Mouse (Mus musculus): Measurements from ENCODE around the gene Tmc5.

DNA sequence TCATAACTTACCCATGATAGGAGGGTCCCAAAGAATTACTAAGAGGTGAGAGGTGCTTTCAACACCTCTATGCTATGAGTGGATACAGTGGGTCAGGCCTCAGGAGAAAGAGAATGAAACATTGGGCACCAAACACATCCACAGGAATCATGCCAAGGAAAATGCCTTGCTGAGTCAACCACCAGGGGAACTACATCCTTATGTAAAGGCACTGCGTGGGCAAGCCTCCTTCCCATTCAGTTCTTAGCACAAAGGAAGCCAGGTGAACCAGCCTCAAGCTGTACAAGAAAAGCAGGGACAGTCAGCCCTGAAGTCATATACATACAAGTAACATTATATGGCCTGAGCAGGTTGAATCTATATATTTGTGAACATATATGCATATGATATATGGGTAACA, 53.8 kb downstream of the Tmc5 start:
- TF ChIP-seq CTCF (IDR thresholded peaks at IDR 0.05; ENCODE audit: low read depth, low read length) (no peak), TAL1 (conservative IDR thresholded peaks at IDR 0.05; ENCODE audit: low read depth, low read length) (no peak)
